Mouse (Mus musculus) ES-E14 (cell line): ENCODE data around the gene Slc35b1. TPM values are rescaled to one million over a fixed set of nuclear protein-coding genes. Genes with fewer than 3 reads are reported as not detected.

Source experiments
- DNase-seq: peaks from one replicate; pipeline ENCODE4 v3.0.0-alpha.2; 2013; ENCODE audit warnings: low read depth, low spot score
- H3K27ac ChIP-seq: 2 replicates; pipeline ENCODE4 v1.5.1; 2012; ENCODE audit warnings: low read depth, mild to moderate bottlenecking, low read length, moderate library complexity, mixed read lengths; ENCODE audit not compliant: poor library complexity, insufficient read depth, severe bottlenecking
- H3K36me3 ChIP-seq: 2 replicates; pipeline ENCODE4 v1.6.1; 2012; ENCODE audit warnings: mild to moderate bottlenecking, low read length, moderate library complexity, mixed read lengths; ENCODE audit not compliant: control insufficient read depth, poor library complexity, insufficient read depth, severe bottlenecking
- H3K4me1 ChIP-seq, 2 experiments: fragments of 150-350 bp in 1 of 2; sonication (generic) in 1 of 2; 2 replicates each; pipeline ENCODE4 v1.6.1; 2012; ENCODE audit warnings: low read length in 2 of 2, mild to moderate bottlenecking in 1 of 2, mixed read lengths in 1 of 2; ENCODE audit not compliant: control insufficient read depth in 2 of 2, insufficient read depth in 2 of 2, poor library complexity in 1 of 2
- H3K4me3 ChIP-seq, 2 experiments: fragments of 150-350 bp in 1 of 2; sonication (generic) in 1 of 2; 2 replicates each; pipeline ENCODE4 v1.5.1; 2012; ENCODE audit warnings: low read length in 2 of 2, low read depth in 1 of 2, mild to moderate bottlenecking in 1 of 2, mixed read lengths in 1 of 2; ENCODE audit not compliant: insufficient read depth in 1 of 2, poor library complexity in 1 of 2, severe bottlenecking in 1 of 2
- H3K9ac ChIP-seq: 2 replicates; pipeline ENCODE4 v1.6.1; 2012; ENCODE audit warnings: low read depth, mild to moderate bottlenecking, low read length, mixed read lengths; ENCODE audit not compliant: poor library complexity, insufficient read depth, severe bottlenecking
- H3K9me3 ChIP-seq: fragments of 150-350 bp; sonication (generic); 2 replicates; pipeline ENCODE4 v1.6.1; 2012; ENCODE audit warnings: low read depth, mild to moderate bottlenecking, low read length; ENCODE audit not compliant: control insufficient read depth, insufficient read depth
- CHD2 ChIP-seq: IDR thresholded peaks from 2 replicates; pipeline ENCODE4 v1.6.1; 2014; ENCODE audit warnings: mild to moderate bottlenecking, low read depth, low read length, inconsistent platforms
- HCFC1 ChIP-seq: IDR thresholded peaks from 2 replicates; pipeline ENCODE4 v1.6.1; 2012; ENCODE audit warnings: low read length, inconsistent platforms, borderline replicate concordance; ENCODE audit not compliant: insufficient read depth
- MAFK ChIP-seq: IDR thresholded peaks from 2 replicates; pipeline ENCODE4 v1.6.1; 2014; ENCODE audit warnings: mild to moderate bottlenecking, low read depth, low read length, inconsistent platforms; ENCODE audit not compliant: insufficient read depth
- ZC3H11A ChIP-seq: IDR thresholded peaks from 2 replicates; pipeline ENCODE4 v1.6.1; 2012; ENCODE audit warnings: low read depth, mild to moderate bottlenecking, inconsistent platforms, low read length, borderline replicate concordance
- ZNF384 ChIP-seq: IDR thresholded peaks from 2 replicates; pipeline ENCODE4 v1.6.1; 2012; ENCODE audit warnings: low read depth, low read length, inconsistent platforms
- in situ Hi-C, 2 experiments: fragments of 600-800 bp; cut with MboI; formaldehyde crosslinking; loops; one replicate each; pipeline ENCODE4 v1.15.1; 2025; ENCODE audit warnings: low sequenced_read_pairs in 2 of 2, inconsistent platforms in 1 of 2; ENCODE audit not compliant: unreplicated experiment in 2 of 2
- total RNA-seq: library from RNA; depleted of rRNA; stranded (reverse); fragments of 300-350 nt; gene quantifications from 2 replicates; pipeline ENCODE4 v1.2.3, GENCODE M21; 2012

Slc35b1 gene
- total RNA-seq, 1 experiment, result 156 TPM

DNA sequence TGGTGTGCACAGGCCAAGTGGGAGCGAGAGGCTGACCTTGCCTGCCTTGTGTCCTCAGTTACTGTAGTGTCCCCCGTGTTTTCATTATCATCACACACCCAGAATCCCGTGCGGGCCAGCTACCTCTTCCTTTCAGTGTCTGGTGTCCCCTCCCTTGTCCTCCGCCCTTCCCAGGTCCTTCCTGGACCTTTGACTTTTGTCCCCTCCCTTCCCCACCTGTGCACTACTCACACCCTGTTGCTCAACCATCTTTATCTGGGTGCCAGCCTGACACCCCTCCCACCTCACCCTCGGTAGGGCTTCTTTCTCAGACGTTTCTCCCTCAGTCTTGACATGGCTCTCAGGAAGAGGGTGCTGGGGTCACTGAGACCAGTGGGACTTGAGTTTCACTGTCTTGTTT, 2.9 kb downstream of the Slc35b1 start:
- DNase-seq, result no peak
- TF ChIP-seq MAFK, result no peak
- no peak for TF ChIP-seq ZC3H11A
- TF ChIP-seq ZNF384, result no peak
- no peak for TF ChIP-seq CHD2
- TF ChIP-seq HCFC1, result no peak
- Histone ChIP-seq H3K4me3 (no peak overlapping the region), H3K9ac (no peak overlapping the region), H3K4me1 (peaks cover 0 to 3% of the 10 kb centered on the region in 2 experiments; a peak in 1 of 4 replicates), H3K9me3 (no peaks in the 10 kb centered on the region), H3K27ac (no peak overlapping the region), H3K36me3 (peaks cover 33% of the 10 kb centered on the region)
- in situ Hi-C loops, result loop anchor here in 1 of 2 experiments (5.0 kb wide), 1 partner anchor 135 kb away; no protein-coding TSS in a partner anchor

DNA sequence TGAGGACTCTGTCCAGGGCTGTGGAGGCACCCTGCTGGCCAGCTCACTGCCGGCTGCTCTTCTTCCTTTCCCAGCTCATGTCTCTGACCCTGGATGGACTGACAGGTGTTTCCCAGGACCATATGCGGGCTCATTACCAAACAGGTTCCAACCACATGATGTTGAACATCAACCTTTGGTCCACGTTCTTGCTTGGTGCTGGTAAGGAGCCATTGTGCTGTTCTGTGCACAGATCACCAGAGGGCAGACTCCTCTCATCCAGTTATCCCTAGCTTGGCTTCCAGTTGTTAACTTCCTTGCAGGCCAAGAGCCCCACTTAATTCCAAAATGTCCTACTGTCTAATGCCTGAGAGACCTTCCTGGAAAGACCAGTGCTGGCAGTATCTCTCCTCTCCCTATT, 4.5 kb downstream of the Slc35b1 start:
- Histone ChIP-seq H3K4me3 (no peak overlapping the region), H3K36me3 (peaks cover 33% of the 10 kb centered on the region), H3K9ac (no peak overlapping the region), H3K4me1 (peaks cover 0 to 3% of the 10 kb centered on the region in 2 experiments; a peak in 1 of 4 replicates), H3K27ac (no peak overlapping the region; the same call in 1 of the 2 replicates), H3K9me3 (no peaks in the 10 kb centered on the region)
- no peak for DNase-seq
- peak; percentile 15; the same call in 1 of the 2 replicates for TF ChIP-seq ZC3H11A
- no peak for TF ChIP-seq MAFK
- no peak for TF ChIP-seq HCFC1
- in situ Hi-C loops, result loop anchor here in 1 of 2 experiments (5.0 kb wide), 1 partner anchor 133 kb away; no protein-coding TSS in a partner anchor

DNA sequence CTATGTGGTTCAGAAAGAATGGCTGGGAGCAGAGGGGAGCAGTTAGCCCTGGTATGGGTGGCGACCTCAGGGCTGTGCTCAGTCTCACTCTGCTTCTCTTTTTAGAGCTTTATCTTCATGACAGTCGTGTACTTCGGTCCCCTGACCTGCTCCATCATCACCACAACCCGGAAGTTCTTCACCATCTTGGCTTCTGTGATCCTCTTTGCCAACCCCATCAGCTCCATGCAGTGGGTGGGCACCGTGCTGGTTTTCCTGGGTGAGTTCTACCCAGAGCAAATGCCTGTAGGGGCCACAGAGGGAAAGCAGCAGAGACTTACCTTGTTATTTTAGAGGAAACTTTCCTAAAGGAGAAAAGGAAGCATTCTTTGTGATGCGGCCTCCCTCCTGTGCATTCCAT, 5.9 kb downstream of the Slc35b1 start:
- no peaks in the 10 kb centered on the region for H3K9me3 ChIP-seq
- DNase-seq, result no peak
- H3K36me3 ChIP-seq, result peaks cover 33% of the 10 kb centered on the region
- peaks cover 0 to 3% of the 10 kb centered on the region in 2 experiments; a peak in 1 of 4 replicates for H3K4me1 ChIP-seq
- no peak overlapping the region for H3K4me3 ChIP-seq
- no peak for TF ChIP-seq MAFK
- no peak for TF ChIP-seq ZC3H11A
- no peak for TF ChIP-seq CHD2
- TF ChIP-seq ZNF384, result no peak
- TF ChIP-seq HCFC1, result no peak
- no peak overlapping the region for H3K9ac ChIP-seq
- in situ Hi-C loops, result loop anchor here in 1 of 2 experiments (10.0 kb wide), 1 partner anchor 134 kb away; no protein-coding TSS in a partner anchor
- H3K27ac ChIP-seq, result no peak overlapping the region

DNA sequence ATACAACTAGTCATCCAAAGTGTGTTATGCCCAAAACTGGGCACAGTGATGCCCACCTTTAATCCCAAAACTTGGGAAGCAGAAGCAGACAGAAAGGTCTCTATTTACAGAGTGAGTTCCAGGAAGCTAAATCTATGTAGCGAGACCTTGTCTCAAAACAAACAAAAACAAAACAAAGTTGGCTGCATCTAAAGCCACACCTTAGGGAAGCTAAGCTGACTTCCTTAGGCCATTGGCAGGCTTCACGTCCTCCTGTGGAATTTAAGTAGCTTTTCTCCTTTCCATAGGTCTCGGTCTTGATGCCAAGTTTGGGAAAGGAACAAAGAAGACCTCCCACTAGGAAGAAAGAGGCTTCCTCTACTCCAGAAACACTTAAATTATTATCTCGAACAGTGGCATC, 6.7 kb downstream of the Slc35b1 start:
- DNase-seq, result no peak
- Histone ChIP-seq H3K9me3 (no peaks in the 10 kb centered on the region), H3K27ac (no peak overlapping the region), H3K4me3 (no peak overlapping the region), H3K4me1 (peaks cover 0 to 3% of the 10 kb centered on the region in 2 experiments; a peak in 1 of 4 replicates), H3K36me3 (peaks cover 33% of the 10 kb centered on the region), H3K9ac (no peak overlapping the region)
- in situ Hi-C loops, result loop anchor here in 1 of 2 experiments (10.0 kb wide), 1 partner anchor 134 kb away; no protein-coding TSS in a partner anchor
- no peak for TF ChIP-seq ZNF384
- no peak for TF ChIP-seq ZC3H11A
- TF ChIP-seq MAFK, result no peak
- no peak for TF ChIP-seq CHD2
- no peak for TF ChIP-seq HCFC1

- TF ChIP-seq CHD2 (no peak), HCFC1 (no peak), ZC3H11A (no peak), MAFK (no peak), ZNF384 (no peak)
- Histone ChIP-seq H3K9ac (0 out of 2 replicates have a peak overlapping the region, but pooled peaks have one; percentile 16), H3K4me3 (no peak overlapping the region), H3K4me1 (peaks cover 0 to 3% of the 10 kb centered on the region in 2 experiments; a peak in 1 of 4 replicates), H3K36me3 (peaks cover 31% of the 10 kb centered on the region), H3K9me3 (no peaks in the 10 kb centered on the region), H3K27ac (no peak overlapping the region)
- in situ Hi-C loops, result loop anchor here in 1 of 2 experiments (10.0 kb wide), 1 partner anchor 133 kb away; no protein-coding TSS in a partner anchor
- no peak for DNase-seq
Observed at GRCm38 (mm10) chr11:95391743-95392142, 7.3 kb downstream of the Slc35b1 start.
